15 mouse cellular contexts compared by ENCODE assay signal in the genomic region with DNA sequence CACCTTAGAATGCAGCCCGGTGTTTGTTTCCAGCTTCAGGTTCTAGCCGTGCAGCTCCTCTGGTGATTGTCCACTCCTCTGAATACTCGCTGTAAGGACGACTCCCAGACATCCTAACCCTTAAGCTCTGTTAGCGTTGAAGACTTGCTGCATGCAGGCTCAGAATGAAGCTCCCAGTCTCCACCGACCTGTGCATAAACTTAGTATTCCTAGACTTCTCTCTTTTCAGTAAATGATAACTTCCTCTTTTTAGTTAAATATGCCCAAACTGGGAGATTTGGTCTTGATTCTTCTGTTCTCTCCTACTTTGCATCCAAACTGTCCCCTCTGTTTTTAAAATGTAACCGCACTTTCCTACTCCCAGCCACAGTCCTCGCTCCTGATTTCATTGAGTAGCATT.
"Had no signal": no experiment of that assay in that cellular context is flagged by ENCODE, and none has a peak within 500 bp of the region (broad histone marks: within the 10 kb centered on the region; RNA-seq: fewer than 3 reads in every experiment).

No protein-coding gene starts in this region.

- H3K4me2 ChIP-seq: lung, embryonic 14.5 days; midbrain, embryonic 12.5 days; neural tube, embryonic 12.5 days had no signal

- H3K36me3 ChIP-seq: midbrain, embryonic 12.5 days; neural tube, embryonic 12.5 days had no signal

- H3K4me1 ChIP-seq: midbrain, embryonic 10.5 days; midbrain, embryonic 12.5 days; neural tube, embryonic 12.5 days had no signal

- H3K4me3 ChIP-seq: midbrain, embryonic 10.5 days; midbrain, embryonic 12.5 days; neural tube, embryonic 12.5 days had no signal

- H3K9me3 ChIP-seq: midbrain, embryonic 10.5 days; midbrain, embryonic 12.5 days; neural tube, embryonic 12.5 days had no signal

- H3K9ac ChIP-seq: lung, embryonic 14.5 days; midbrain, embryonic 12.5 days; neural tube, embryonic 12.5 days had no signal

- H3K27me3 ChIP-seq: midbrain, embryonic 12.5 days; neural tube, embryonic 12.5 days had no signal

- ATAC-seq: midbrain, embryonic 16.5 days had no signal

- DNase-seq: lung, adult 18-20 months; lung, embryonic 14.5 days; lung, postnatal 10 days; lung, postnatal 4 days; midbrain, embryonic 14.5 days; right cerebral cortex, postnatal 25 days; right cerebral cortex, postnatal 4 days; spleen, adult 18-20 months; thymus, adult 18-20 months; thymus, postnatal 14 days; thymus, postnatal 36 days had no signal

- H3K27ac ChIP-seq: midbrain, embryonic 10.5 days; midbrain, embryonic 12.5 days; neural tube, embryonic 12.5 days had no signal
